Mouse (Mus musculus) ovary, adult 18-20 months (tissue): ENCODE measurements around the gene Gm49673.
"Not testable (repeated sequence)": the region's sequence is repeated elsewhere in the genome, so short reads cannot be mapped to it uniquely, and the experiment has no call there.

ENCODE experiments used
- DNase-seq: peaks from one replicate; pipeline ENCODE4 v3.0.0; 2022; ENCODE audit warnings: low spot score, mixed read lengths

The Gm49673 gene

DNA sequence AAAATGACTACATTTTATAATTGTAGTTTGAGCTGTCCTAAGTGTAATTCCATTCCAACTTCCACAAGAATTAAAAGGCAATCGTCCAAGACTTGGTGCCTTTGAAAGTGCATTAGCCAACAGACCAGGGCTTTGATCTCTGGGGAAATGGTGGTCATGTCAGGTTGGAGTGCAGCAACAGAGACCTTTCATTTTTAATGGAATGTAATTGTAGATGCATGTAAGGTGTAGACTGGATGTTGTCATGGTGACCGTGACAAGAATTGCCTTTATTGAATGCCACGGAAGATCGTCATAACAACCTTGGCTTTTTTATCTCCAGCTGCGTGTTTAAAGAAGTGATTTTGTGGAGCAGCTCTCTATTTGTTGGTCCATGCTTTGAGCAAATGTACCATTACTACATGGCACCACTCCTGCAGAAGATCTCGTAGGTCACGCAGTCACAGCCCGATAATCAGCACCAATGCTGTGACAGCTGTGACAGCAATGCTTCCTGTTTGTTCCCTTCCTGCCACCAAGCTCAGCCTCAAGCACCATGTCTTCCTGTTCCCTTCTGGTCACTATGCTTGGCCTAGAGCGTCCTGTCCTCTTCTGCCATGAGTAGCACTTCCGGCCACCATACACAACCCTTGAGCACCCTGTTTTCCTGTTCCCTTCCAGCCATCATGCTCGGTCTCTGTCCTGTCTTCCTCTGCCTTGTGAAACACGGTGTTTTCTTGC lies 107.5 kb downstream of the Gm49673 start:
- not testable (repeated sequence) for DNase-seq

DNA sequence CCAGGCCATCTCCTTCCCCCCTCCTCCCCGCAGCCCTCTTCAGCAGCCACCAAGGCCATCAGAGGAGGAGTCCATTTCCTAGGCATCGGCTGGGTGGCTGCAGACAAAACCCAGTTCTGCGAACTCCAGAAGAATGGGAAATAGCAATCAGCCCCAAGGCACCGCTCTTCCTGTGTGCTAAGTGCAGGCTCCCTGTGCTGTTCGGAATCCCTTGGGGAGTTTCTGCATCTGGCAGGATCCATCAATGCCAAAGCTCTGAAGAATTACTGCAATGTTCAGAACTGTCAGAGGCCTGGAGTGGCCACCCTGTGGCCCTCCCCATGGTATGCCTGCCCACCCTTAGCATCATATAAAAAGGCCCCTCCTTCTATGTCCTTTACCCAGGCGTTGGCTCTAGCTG lies 110.6 kb downstream of the Gm49673 start:
- not testable (repeated sequence) for DNase-seq
